Mouse (Mus musculus) olfactory bulb, adult 2 months (tissue): ENCODE results near the gene Ube2n. TPM values are rescaled to one million over a fixed set of nuclear protein-coding genes. Genes with fewer than 3 reads are reported as not detected.

Source experiments
- H3K27ac ChIP-seq: fragments of 200-500 bp; 2 replicates; pipeline ENCODE4 v1.5.1; 2012; ENCODE audit warnings: low read depth, low read length; ENCODE audit not compliant: insufficient read depth
- H3K4me1 ChIP-seq: fragments of 200-500 bp; 2 replicates; pipeline ENCODE4 v1.6.1; 2012; ENCODE audit warnings: low read length; ENCODE audit not compliant: control insufficient read depth, insufficient read depth
- H3K4me3 ChIP-seq: fragments of 200-500 bp; 2 replicates; pipeline ENCODE4 v1.5.1; 2012; ENCODE audit warnings: mild to moderate bottlenecking, low read depth, low read length, moderate library complexity; ENCODE audit not compliant: insufficient read depth
- CTCF ChIP-seq: fragments of 200-500 bp; IDR thresholded peaks from 2 replicates; pipeline ENCODE4 v1.5.1; 2012; ENCODE audit warnings: low read depth, mild to moderate bottlenecking, low read length, moderate library complexity; ENCODE audit not compliant: insufficient read depth
- POLR2A ChIP-seq: fragments of 200-500 bp; IDR thresholded peaks from 2 replicates; pipeline ENCODE4 v1.6.1; 2012; ENCODE audit warnings: mild to moderate bottlenecking, low read depth, low read length, moderate library complexity; ENCODE audit not compliant: insufficient read depth
- WGBS: fragments of 180-500 bp; shearing (Covaris S2); methylation state at CpG from one replicate; pipeline ENCODE4 v1.1.7; 2018; 5-methylcytosine and 5-hydroxymethylcytosine counted together
- polyA plus RNA-seq: library from polyadenylated mRNA; stranded (reverse); fragments of >200 nt; gene quantifications from 2 replicates; pipeline ENCODE4 v1.2.4, GENCODE M21; 2012; ENCODE audit warnings: low replicate concordance; ENCODE audit not compliant: missing spikeins, insufficient read depth, insufficient read length

Gene Ube2n
- polyA plus RNA-seq, 1 experiment = not detected

GRCm38 (mm10) chr10:95515293-95515931 lies 467 bp downstream of the Ube2n start:
- WGBS = under 1% methylated on average over 80 of the region's 80 CpGs
- TF ChIP-seq POLR2A = no peak
- peak overlapping the region; percentile 96 for H3K4me3 ChIP-seq
- peak overlapping the region; percentile 88 for H3K27ac ChIP-seq
- H3K4me1 ChIP-seq = no peaks in the 10 kb centered on the region

GRCm38 (mm10) chr10:95517656-95518055 lies 2.7 kb downstream of the Ube2n start:
- WGBS = 91% methylated on average over 6 of the region's 6 CpGs
- no peak for TF ChIP-seq CTCF
- no peak for TF ChIP-seq POLR2A
- no peaks in the 10 kb centered on the region for H3K4me1 ChIP-seq
- H3K27ac ChIP-seq = no peak overlapping the region
- no peak overlapping the region for H3K4me3 ChIP-seq

DNA sequence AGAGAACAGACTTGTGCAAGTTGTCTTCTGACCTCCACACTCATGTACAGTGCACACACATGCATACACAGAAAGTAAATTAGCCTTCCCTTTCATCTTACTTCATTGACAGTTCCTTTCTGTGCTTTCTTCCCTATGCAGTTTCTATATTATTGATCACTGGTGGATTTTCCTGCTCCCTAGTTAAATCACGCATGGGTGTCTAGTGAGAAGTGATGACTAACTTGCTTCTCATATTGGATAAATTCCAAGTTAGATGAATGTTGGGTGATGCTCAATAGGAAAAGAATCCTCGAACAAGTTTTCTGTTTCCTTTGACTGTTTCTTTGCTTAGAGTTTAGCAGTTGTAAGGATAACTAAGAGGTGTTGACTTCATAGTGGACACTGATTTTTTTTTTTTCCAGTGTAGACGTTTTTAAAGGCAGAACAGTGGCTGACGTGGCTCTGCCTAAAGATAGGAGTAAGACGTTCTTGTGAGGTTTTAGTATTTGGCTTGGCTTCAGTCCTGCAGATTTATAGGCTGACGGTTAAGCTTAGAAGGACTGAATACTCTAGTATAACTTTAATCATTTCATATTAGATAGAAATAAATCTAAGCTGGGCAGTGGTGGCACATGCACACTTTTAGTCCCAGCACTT lies 10.2 kb downstream of the Ube2n start:
- Histone ChIP-seq H3K4me1 (peaks cover 3% of the 10 kb centered on the region; the same call in 1 of the 2 replicates), H3K4me3 (no peak overlapping the region), H3K27ac (no peak overlapping the region)
- TF ChIP-seq POLR2A = no peak
- TF ChIP-seq CTCF = no peak
- WGBS = 60% methylated on average over 6 of the region's 6 CpGs

DNA sequence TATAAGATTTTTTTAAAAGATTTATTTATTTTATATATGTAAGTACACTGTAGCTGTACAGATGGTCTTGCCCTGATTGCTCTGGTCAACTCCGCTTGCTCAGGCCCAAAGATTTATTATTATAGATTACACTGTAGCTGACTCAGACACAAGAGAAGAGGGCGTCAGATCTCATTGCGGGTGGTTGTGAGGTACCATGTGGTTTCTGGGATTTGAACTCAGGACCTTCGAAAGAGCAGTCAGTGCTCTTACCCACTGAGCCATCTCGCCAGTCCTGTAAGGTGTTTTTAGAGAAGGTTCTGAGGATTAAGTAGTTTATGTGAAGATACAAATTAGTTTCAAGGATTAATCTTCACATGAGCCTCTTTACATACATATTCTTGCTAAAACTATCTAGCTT lies 10.9 kb downstream of the Ube2n start:
- Histone ChIP-seq H3K27ac (no peak overlapping the region), H3K4me1 (peaks cover 3% of the 10 kb centered on the region; the same call in 1 of the 2 replicates), H3K4me3 (no peak overlapping the region)
- TF ChIP-seq POLR2A = no peak
- no peak for TF ChIP-seq CTCF
- WGBS = 91% methylated on average over 5 of the region's 5 CpGs

- Histone ChIP-seq H3K27ac (no peak overlapping the region), H3K4me1 (peaks cover 3% of the 10 kb centered on the region; the same call in 1 of the 2 replicates), H3K4me3 (no peak overlapping the region)
- TF ChIP-seq POLR2A = no peak
- no peak for TF ChIP-seq CTCF
- WGBS = 60% methylated on average over 5 of the region's 5 CpGs
These were observed 11.7 kb downstream of the Ube2n start for GRCm38 (mm10) chr10:95526495-95527122.

GRCm38 (mm10) chr10:95530551-95531121 lies 15.7 kb downstream of the Ube2n start:
- Histone ChIP-seq H3K27ac (no peak overlapping the region), H3K4me3 (no peak overlapping the region), H3K4me1 (peaks cover 11% of the 10 kb centered on the region; the same call in 1 of the 2 replicates)
- no peak for TF ChIP-seq POLR2A
- 42% methylated on average over 2 of the region's 2 CpGs for WGBS

- 80% methylated on average over 5 of the region's 5 CpGs for WGBS
These were observed 18.0 kb downstream of the Ube2n start for GRCm38 (mm10) chr10:95532916-95533315.

DNA sequence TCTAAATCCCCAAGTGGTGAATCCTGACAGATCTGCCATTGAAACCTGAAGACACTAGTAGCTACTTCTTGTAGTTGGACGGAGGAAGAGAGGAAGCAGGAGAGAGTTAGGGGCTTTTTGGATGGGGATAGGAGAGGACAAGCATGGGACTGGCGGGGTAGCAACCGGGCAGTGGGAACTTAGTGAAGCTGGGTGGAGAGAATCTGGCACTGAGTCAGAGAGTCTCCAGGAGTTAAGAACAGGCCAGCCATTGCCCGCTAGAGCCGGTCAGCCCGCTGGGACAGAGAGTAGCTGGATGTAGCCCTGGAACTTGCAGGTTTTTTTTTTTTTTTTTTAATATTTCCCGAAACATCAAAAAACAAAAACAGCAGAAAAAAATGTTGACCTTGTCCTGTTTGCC lies 18.4 kb downstream of the Ube2n start:
- H3K4me3 ChIP-seq = no peak overlapping the region
- TF ChIP-seq POLR2A = no peak
- TF ChIP-seq CTCF = no peak
- no peak overlapping the region for H3K27ac ChIP-seq
- peaks cover 8% of the 10 kb centered on the region; the same call in 1 of the 2 replicates for H3K4me1 ChIP-seq
- 74% methylated on average over 7 of the region's 7 CpGs for WGBS

More at GRCm38 (mm10) chr10:95532916-95533315, 18.0 kb downstream of the Ube2n start:
- H3K4me3 ChIP-seq = no peak overlapping the region
- no peak for TF ChIP-seq CTCF
- no peak for TF ChIP-seq POLR2A
- peaks cover 8% of the 10 kb centered on the region; the same call in 1 of the 2 replicates for H3K4me1 ChIP-seq
- H3K27ac ChIP-seq = no peak overlapping the region; the same call in 1 of the 2 replicates

- H3K4me1 ChIP-seq = peaks cover 8% of the 10 kb centered on the region; the same call in 1 of the 2 replicates
- no peak overlapping the region for H3K27ac ChIP-seq
- H3K4me3 ChIP-seq = no peak overlapping the region
- WGBS = 83% methylated on average over 8 of the region's 8 CpGs
- TF ChIP-seq CTCF (no peak), POLR2A (no peak)
These were observed 20.7 kb downstream of the Ube2n start for GRCm38 (mm10) chr10:95535399-95536221.
